Mouse (Mus musculus): ENCODE measurements at regions not wholly inside any gene's neighbourhood (a gene's known extent, or its start where the extent isn't known, plus 50 kb on each side); places are given as distances from the start of the nearest gene placed in this dataset.

- TF ChIP-seq CTCF (IDR thresholded peaks at IDR 0.05; ENCODE audit: low read depth) (no peak), EP300 (IDR thresholded peaks at IDR 0.05; ENCODE audit: low read depth) (no peak)
These were observed 502.9 kb downstream of the Epm2a start for GRCm38 (mm10) chr10:11846141-11846540.
